In genomic region chr14:75753991-75754817, GRCm38 (mm10) we compare ENCODE assay signal across 8 mouse cellular contexts. TPM values are rescaled to one million over a fixed set of nuclear protein-coding genes. Genes with fewer than 3 reads are reported as not detected.
DNase-seq lines count a peak whose midpoint lies in the region; ATAC-seq and TF ChIP-seq lines count a peak whose summit lies in the region.

TSS of gene Cog3 (minus strand) at chr14:75754517.

- H3ac ChIP-seq in C2C12 (ENCODE audit: control insufficient read depth, insufficient read length, low read depth) = peak within 1 kb of the TSS; percentile 90
- H3ac ChIP-seq in myocyte (ENCODE audit: control insufficient read depth, insufficient read length) = peak within 1 kb of the TSS; percentile 56

- peak; percentile 98 for DNase-seq in brain, embryonic 14.5 days (ENCODE audit: low read depth)
- peak; percentile 86 for DNase-seq in liver, adult 2 months (ENCODE audit: extremely low read depth, low read depth, low spot score)
- peak; percentile 96 for DNase-seq in splenic B cell, adult 2 months (ENCODE audit: low read depth, low spot score)

- TF ChIP-seq POLR2A in brain, embryonic 14.5 days (IDR thresholded peaks at IDR 0.05; ENCODE audit: borderline replicate concordance, extremely low read depth, insufficient read depth, insufficient read length, poor library complexity, severe bottlenecking) = peak; percentile 89
- TF ChIP-seq POLR2A in liver, adult 2 months (IDR thresholded peaks at IDR 0.05; ENCODE audit: extremely low read depth, insufficient read depth, low read length) = peak; percentile 59
- peak; percentile 62 for TF ChIP-seq POLR2A in myocyte (IDR thresholded peaks at IDR 0.05; ENCODE audit: insufficient read length, low read depth)

- H3K36me3 ChIP-seq in C2C12 (ENCODE audit: control insufficient read depth, insufficient read depth) (no peaks in the 10 kb centered on the region), myocyte (ENCODE audit: control insufficient read depth, insufficient read depth) (no peaks in the 10 kb centered on the region)
- H3K36me3 ChIP-seq in erythroblast, embryonic 14.5 days (ENCODE audit: control insufficient read depth) = peaks cover 11% of the 10 kb centered on the region
- no peaks in the 10 kb centered on the region for H3K36me3 ChIP-seq in heart, embryonic 11.5 days (ENCODE audit: control insufficient read depth, insufficient read depth, low read length)
- H3K36me3 ChIP-seq in kidney, embryonic 16.5 days (ENCODE audit: insufficient read depth, low read length) = no peaks in the 10 kb centered on the region; the same call in 1 of the 2 replicates
- H3K36me3 ChIP-seq in liver, adult 2 months (ENCODE audit: control insufficient read depth, insufficient read depth, low read length) = no peaks in the 10 kb centered on the region
- no peaks in the 10 kb centered on the region for H3K36me3 ChIP-seq in splenic B cell, adult 2 months (ENCODE audit: control insufficient read depth, insufficient read depth, low read length, poor library complexity, severe bottlenecking)

- peak within 1 kb of the TSS; percentile 82 for H3K27ac ChIP-seq in heart, embryonic 11.5 days (ENCODE audit: low read depth, low read length)
- peak within 1 kb of the TSS; percentile 92 for H3K27ac ChIP-seq in kidney, embryonic 16.5 days (ENCODE audit: low read length)
- peak within 1 kb of the TSS; percentile 81 for H3K27ac ChIP-seq in liver, adult 2 months (replicated peaks; ENCODE audit: insufficient read depth, low read depth, low read length)

- H3K27me3 ChIP-seq in C2C12 (ENCODE audit: control insufficient read depth, insufficient read depth, insufficient read length) = no peaks in the 10 kb centered on the region
- H3K27me3 ChIP-seq in erythroblast, embryonic 14.5 days (ENCODE audit: control insufficient read depth) = no peaks in the 10 kb centered on the region
- no peaks in the 10 kb centered on the region for H3K27me3 ChIP-seq in heart, embryonic 11.5 days (ENCODE audit: control insufficient read depth, insufficient read depth, low read length)
- H3K27me3 ChIP-seq in kidney, embryonic 16.5 days (ENCODE audit: insufficient read depth, low read length) = no peaks in the 10 kb centered on the region
- no peaks in the 10 kb centered on the region for H3K27me3 ChIP-seq in liver, adult 2 months (ENCODE audit: control insufficient read depth, insufficient read depth, low read length)
- H3K27me3 ChIP-seq in myocyte (ENCODE audit: control insufficient read depth, insufficient read depth, insufficient read length) = no peaks in the 10 kb centered on the region
- H3K27me3 ChIP-seq in splenic B cell, adult 2 months (ENCODE audit: control insufficient read depth, insufficient read depth, low read length, poor library complexity, severe bottlenecking) = no peaks in the 10 kb centered on the region

- peak; percentile 44 for TF ChIP-seq CTCF in C2C12 (IDR thresholded peaks at IDR 0.05; ENCODE audit: control insufficient read depth, insufficient read depth, insufficient read length)
- peak; percentile 25; the same call in 1 of the 2 replicates for TF ChIP-seq CTCF in brain, embryonic 14.5 days (IDR thresholded peaks at IDR 0.05; ENCODE audit: borderline replicate concordance, extremely low read depth, insufficient read depth, insufficient read length)
- TF ChIP-seq CTCF in liver, adult 2 months (IDR thresholded peaks at IDR 0.05; ENCODE audit: low read depth, low read length) = peak; percentile 27

- H3K4me1 ChIP-seq in erythroblast, embryonic 14.5 days (ENCODE audit: control insufficient read depth) = peaks cover 50% of the 10 kb centered on the region
- peaks cover 19% of the 10 kb centered on the region for H3K4me1 ChIP-seq in heart, embryonic 11.5 days (ENCODE audit: control insufficient read depth, insufficient read depth, low read length)
- H3K4me1 ChIP-seq in kidney, embryonic 16.5 days (ENCODE audit: insufficient read depth, low read length) = peaks cover 16% of the 10 kb centered on the region
- peaks cover 14% of the 10 kb centered on the region for H3K4me1 ChIP-seq in liver, adult 2 months (ENCODE audit: control insufficient read depth, insufficient read depth, low read length)

- H3K9ac ChIP-seq in heart, embryonic 11.5 days (ENCODE audit: low read depth, low read length) = peak within 1 kb of the TSS; percentile 79
- peak within 1 kb of the TSS; percentile 92 for H3K9ac ChIP-seq in kidney, embryonic 16.5 days (replicated peaks; ENCODE audit: low read length)
- peak within 1 kb of the TSS; percentile 90 for H3K9ac ChIP-seq in liver, adult 2 months (ENCODE audit: low read depth, low read length)

- peaks cover 47% of the 10 kb centered on the region for H3K79me3 ChIP-seq in C2C12 (ENCODE audit: low read depth)

- H3K4me2 ChIP-seq in heart, embryonic 11.5 days = peak within 1 kb of the TSS; percentile 79
- peak within 1 kb of the TSS; percentile 75 for H3K4me2 ChIP-seq in kidney, embryonic 16.5 days (replicated peaks; ENCODE audit: low read depth, low read length)
- H3K4me2 ChIP-seq in myocyte (ENCODE audit: low read depth) = peak within 1 kb of the TSS; percentile 94

- no peaks in the 10 kb centered on the region for H3K9me3 ChIP-seq in erythroblast, embryonic 14.5 days (ENCODE audit: control insufficient read depth, low read length)
- H3K9me3 ChIP-seq in heart, embryonic 11.5 days (replicated peaks; ENCODE audit: control insufficient read depth, low read length) = no peaks in the 10 kb centered on the region
- no peaks in the 10 kb centered on the region for H3K9me3 ChIP-seq in kidney, embryonic 16.5 days (ENCODE audit: low read length)

- H3K4me3 ChIP-seq in C2C12 (ENCODE audit: insufficient read depth, poor library complexity, severe bottlenecking) (peak within 1 kb of the TSS; percentile 92), myocyte (peak within 1 kb of the TSS; percentile 52)
- H3K4me3 ChIP-seq in erythroblast, embryonic 14.5 days (replicated peaks) = peak within 1 kb of the TSS; percentile 97
- peak within 1 kb of the TSS; percentile 92 for H3K4me3 ChIP-seq in heart, embryonic 11.5 days (ENCODE audit: low read depth, low read length)
- H3K4me3 ChIP-seq in kidney, embryonic 16.5 days (ENCODE audit: low read length) = peak within 1 kb of the TSS; percentile 96
- H3K4me3 ChIP-seq in liver, adult 2 months (ENCODE audit: insufficient read depth, low read depth, low read length) = peak within 1 kb of the TSS; percentile 97

- H3K79me2 ChIP-seq in C2C12 (ENCODE audit: control insufficient read depth, insufficient read depth) (peaks cover 51% of the 10 kb centered on the region), myocyte (ENCODE audit: control insufficient read depth, insufficient read depth) (peaks cover 47% of the 10 kb centered on the region)
- peaks cover 29% of the 10 kb centered on the region; the same call in 1 of the 2 replicates for H3K79me2 ChIP-seq in liver, adult 2 months (ENCODE audit: control insufficient read depth, insufficient read depth, low read length)

- under 1% methylated on average over 77 of the region's 78 CpGs for WGBS in heart, embryonic 11.5 days (ENCODE audit: insufficient replicate concordance)
- WGBS in kidney, embryonic 16.5 days = under 1% methylated on average over 77 of the region's 78 CpGs
- under 1% methylated on average over 77 of the region's 78 CpGs for WGBS in liver, adult 2 months

- peak; percentile 95 for ATAC-seq in heart, embryonic 11.5 days (replicated peaks; ENCODE audit: insufficient number of reproducible peaks, low FRiP score, low TSS enrichment)
- peak; percentile 97 for ATAC-seq in kidney, embryonic 16.5 days (ENCODE audit: low FRiP score, low TSS enrichment)

TF ChIP-seq in C2C12, 6 proteins besides CTCF, POLR2A, EP300 and RAD21:
- TF ChIP-seq CEBPB (IDR thresholded peaks at IDR 0.05; ENCODE audit: low read depth) = no peak
- TF ChIP-seq USF1 (IDR thresholded peaks at IDR 0.05; ENCODE audit: low read depth) = no peak
- no peak for TF ChIP-seq FOSL1 (IDR thresholded peaks at IDR 0.05; ENCODE audit: insufficient read depth, low read length, poor library complexity, severe bottlenecking)
- no peak for TF ChIP-seq MYOG (IDR thresholded peaks at IDR 0.05; ENCODE audit: control insufficient read depth, extremely low read depth, insufficient read length)
- no peak for TF ChIP-seq MYOD1 (IDR thresholded peaks at IDR 0.05; ENCODE audit: control insufficient read depth, insufficient read length, low read depth)
- TF ChIP-seq MAX (IDR thresholded peaks at IDR 0.05) = peak; percentile 55

TF ChIP-seq in myocyte, 11 proteins besides CTCF, POLR2A, EP300 and RAD21:
- TF ChIP-seq MYOD1 (IDR thresholded peaks at IDR 0.05; ENCODE audit: control insufficient read depth in 1 of 3, insufficient read length in 2 of 3, low read depth in 2 of 3) = peak in 1 of 3 experiments; percentile 23
- no peak for TF ChIP-seq MAX (IDR thresholded peaks at IDR 0.05; ENCODE audit: low read depth)
- peak; percentile 62 for TF ChIP-seq POLR2AphosphoS2 (IDR thresholded peaks at IDR 0.05; ENCODE audit: insufficient read length, low read depth)
- TF ChIP-seq CEBPB (IDR thresholded peaks at IDR 0.05; ENCODE audit: insufficient read depth, poor library complexity, severe bottlenecking) = no peak
- peak in 1 of 3 experiments; percentile 27 for TF ChIP-seq MYOG (IDR thresholded peaks at IDR 0.05; ENCODE audit: control insufficient read depth in 1 of 3, insufficient read depth in 1 of 3, insufficient read length in 2 of 3, low read depth in 2 of 3)

RNA-seq across cellular contexts. Expression of gene Cog3, which starts in this region (rescaled TPM):
- polyA plus RNA-seq in C2C12 (2012; fragmentation: generic; extraction: Trizol) (7.9 TPM), myocyte (2012; fragmentation: generic; extraction: Trizol) (7.7 TPM)
- polyA plus RNA-seq in brain, embryonic 14.5 days (2012; rRNA removed) = 24.4 and 26.8 TPM in 2 replicates
- 0.18 and 0.23 TPM in 2 replicates for polyA plus RNA-seq in erythroblast, embryonic 14.5 days (2012)
- 14.7 and 18.0 TPM in 2 replicates for polyA plus RNA-seq in heart, embryonic 11.5 days (2014; fragmentation: Nextera tagmentation; extraction: Ambion mirVana)
- polyA plus RNA-seq in kidney, embryonic 16.5 days (2015; fragmentation: Nextera tagmentation; extraction: Ambion mirVana) = 24.2 and 25.2 TPM in 2 replicates
- total RNA-seq in liver, adult 2 months (2014; rRNA removed) = 10.9 and 12.3 TPM in 2 replicates
- polyA plus RNA-seq in liver, adult 2 months (2012; rRNA removed) = 4.2 and 5.3 TPM in 2 replicates

Comparison
In these comparisons a context has a peak if more than half of its experiments do, and no peak if none do; other contexts are left out.
1. Peak in every context shown above with its lines: DNase-seq, ATAC-seq, H3K4me3 ChIP-seq and H3K27ac ChIP-seq.